Mouse (Mus musculus) kidney, adult 18-20 months (tissue): ENCODE results near the gene Alg12.
"Not testable (repeated sequence)": the region's sequence is repeated elsewhere in the genome, so short reads cannot be mapped to it uniquely, and the experiment has no call there.

Source experiments
- DNase-seq: peaks from one replicate; pipeline ENCODE4 v3.0.0; 2021

Alg12 gene

DNA sequence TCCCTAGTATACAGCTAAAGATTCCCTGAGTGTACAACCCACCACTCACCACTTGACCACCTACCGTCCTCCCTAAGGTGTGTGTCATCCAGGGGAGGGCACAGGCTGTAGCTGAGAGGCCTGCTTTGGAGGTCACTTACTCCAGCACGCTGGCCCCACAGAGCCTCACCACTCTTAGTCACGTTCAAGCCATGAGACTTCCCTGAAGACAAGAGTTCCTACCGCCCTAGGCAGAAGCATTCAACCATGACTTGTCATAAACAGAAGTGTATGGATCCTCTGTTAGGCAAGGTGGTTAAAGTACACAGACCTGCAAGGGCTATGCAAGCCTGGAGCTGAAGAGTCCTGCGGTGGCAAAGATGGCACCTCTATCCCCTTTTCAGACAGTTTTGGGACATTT lies 11.6 kb upstream of the Alg12 start:
- DNase-seq: peak; percentile 60

DNA sequence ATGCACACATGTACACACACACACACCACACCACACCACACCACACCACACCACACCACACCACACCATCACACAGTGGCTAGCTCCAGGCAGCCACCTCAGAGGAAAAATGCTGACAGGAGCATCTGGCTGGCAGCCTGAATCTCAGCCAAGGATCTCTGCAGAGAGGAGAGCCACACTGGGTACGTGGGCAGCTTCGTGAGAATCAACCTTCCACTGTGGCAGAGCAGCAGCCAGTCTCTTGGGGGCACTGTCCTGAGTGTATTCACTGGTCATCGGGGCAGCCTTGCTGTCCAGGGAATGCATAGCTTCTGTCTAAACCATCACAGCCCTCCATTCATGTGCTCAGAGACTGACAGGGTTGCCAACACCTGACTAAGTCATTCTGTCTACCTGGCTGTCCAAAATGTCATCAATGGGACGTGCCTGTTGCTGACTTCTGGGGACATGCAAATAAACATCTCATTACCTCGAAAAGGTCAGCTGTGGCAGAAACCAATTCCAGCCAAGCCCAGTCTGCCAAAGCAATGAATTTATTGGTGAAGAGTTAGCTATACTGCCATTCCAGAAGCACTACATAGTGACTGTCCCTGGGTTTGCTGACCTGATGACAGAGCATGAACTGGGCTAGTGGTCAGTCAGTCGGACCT lies 10.8 kb upstream of the Alg12 start:
- peak; percentile 71 for DNase-seq

DNA sequence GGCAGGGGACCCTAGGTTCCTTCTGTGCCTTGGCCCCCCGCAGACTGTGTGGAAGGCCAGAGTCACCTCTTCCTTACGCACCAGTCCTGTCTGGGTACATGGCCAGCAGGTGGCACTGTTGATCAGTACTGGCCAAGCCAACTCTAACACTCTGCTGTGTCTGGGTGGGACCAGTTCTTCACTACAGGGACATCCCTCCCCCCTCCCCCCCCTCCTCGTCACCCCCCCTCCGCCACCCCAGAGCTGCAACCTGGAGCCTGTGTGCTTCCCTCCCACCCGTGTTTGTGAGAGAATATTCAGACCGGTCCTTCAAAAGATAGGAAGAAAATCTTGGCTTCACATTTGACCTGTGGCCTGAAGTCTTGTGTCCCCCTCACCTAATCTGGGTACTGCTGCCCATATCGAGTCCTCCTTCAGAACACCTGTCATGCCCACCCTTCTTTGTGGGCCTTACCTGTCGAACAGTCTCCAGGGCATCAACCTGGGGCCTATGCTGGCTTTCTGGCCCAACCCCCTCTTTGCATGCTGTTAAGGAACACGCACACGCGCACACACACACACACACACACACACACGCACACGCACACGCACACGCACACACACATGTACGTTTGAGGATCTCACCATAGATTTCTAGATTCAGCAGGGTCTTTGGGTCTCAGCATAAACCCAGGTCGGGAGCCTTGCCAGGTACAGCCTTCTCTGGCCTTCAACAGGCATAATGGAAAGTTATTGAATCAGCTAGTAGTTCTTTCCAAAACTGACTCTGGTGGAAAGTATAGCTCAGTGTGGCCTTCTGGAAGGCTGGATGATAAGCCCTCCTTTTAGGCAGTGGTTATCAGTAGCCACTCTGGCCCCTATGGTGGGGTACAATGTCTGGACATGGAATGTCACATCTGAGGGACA lies 9.9 kb upstream of the Alg12 start:
- peak; percentile 97 for DNase-seq

- peak; percentile 91 for DNase-seq
Measured at GRCm38 (mm10) chr15:88827991-88828799, 9.1 kb upstream of the Alg12 start.

GRCm38 (mm10) chr15:88827466-88827865 lies 8.3 kb upstream of the Alg12 start:
- DNase-seq: no peak

DNA sequence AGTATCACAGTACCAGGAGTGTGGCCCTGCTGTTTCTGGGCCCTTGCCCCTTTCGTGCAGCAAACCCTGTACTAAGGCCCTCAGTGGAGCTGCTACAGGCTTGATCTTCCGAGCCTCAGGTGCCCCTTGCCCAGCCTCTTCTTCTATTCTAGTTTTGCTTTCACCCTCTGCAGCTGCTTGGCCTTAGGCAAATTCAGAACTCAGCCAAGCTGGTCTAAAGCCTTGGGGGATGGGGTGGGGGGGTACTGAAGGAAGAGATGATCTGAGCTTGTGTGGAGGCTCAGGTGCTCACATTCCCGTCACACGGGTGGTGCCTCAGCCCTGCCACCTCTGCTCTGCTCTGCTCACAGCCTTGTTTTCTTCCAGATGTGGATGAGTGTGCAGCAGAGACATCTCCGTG lies 4.3 kb upstream of the Alg12 start:
- no peak for DNase-seq

- DNase-seq: no peak
Measured at GRCm38 (mm10) chr15:88822513-88822912, 3.4 kb upstream of the Alg12 start.

DNA sequence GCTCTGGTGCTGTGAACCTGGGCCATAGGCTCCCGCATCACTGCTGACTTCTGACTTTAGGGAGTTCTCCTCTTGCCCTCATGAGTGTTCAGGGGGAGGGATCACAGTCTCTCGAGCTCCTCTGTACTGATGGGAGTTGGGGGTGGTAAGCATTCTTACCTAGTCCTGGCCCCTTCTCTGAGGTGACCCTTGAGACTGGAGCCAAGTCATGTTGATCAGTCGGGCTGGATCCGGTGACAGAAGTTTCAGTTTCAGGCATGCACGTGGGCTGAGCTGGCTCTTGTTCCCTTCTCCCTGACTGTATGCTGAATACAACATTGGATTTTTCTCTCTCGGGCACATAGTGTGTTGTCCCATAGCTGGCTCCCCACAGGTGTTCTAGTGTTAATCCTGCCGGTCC lies 2.3 kb upstream of the Alg12 start:
- DNase-seq: no peak

DNA sequence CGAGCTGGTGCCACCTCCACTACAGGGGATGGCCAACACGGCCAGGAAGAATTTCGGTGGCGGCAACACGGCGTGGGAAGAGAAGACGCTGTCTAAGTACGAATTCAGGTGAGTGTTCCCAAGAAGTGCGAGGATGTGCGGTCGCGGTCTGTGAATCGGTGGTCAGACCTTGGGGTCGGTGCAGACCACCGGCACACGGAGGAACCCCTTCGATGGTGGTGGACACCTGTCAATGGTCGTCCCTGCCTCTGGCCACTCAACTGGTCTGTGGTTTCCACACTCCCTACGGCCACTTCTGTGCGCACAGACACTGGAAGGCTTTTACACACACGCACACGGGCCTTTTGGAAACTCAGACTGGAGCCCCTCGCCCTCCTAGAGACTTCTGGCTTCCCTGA lies 787 bp upstream of the Alg12 start:
- DNase-seq: no peak

DNA sequence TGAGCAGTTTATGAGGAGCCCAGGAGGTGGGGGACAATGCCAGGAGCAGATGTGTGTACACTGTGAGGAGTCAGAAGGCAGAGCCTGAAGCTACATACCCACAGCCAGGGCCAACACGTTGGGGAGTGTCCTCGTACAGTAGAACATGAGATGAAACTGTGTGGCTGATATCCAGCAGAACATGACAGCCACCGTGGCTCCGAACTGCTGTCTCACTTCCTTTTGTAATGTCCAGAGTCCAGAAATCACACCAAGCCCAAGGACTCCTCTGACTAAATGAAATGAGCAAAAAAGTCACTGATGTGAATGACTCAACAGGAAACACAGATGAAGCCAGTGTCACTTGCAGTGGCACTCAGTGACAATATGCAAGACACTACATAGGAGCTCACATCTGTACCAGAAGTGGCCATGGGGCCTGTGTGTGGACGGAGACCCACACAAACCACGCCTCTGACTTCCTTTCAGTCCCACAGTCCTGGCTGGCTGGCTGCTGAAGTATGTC lies 3.9 kb downstream of the Alg12 start:
- no peak for DNase-seq

DNA sequence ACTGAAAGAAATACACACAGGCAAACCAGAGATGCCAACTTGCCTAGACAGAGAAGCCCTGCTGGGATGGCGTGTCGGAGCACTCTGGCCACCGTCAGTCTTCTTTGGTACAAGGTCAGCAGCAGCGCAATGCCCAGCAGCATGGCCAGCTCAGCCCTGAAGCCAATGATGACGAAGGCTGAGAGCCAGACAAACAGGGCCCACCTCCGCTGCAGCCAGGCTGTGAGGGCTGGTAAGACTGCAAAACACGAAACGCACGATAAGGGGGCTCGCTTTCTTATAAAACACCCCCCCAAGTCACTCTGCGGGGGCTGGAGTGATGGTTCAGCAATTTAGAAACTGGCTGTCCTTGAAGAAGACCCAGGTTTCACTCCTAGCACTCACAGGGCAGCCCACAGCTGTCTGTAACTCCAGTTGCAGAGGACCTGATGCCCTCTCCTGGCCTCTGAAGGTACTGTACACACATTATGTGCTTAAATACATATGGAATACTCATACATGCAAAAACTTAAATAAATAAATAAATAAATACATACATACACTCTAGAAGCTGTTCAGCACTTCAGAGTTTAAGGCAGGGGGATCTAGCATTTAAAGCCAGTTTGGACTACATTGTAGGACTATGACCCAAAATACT lies 4.6 kb downstream of the Alg12 start:
- no peak for DNase-seq

DNA sequence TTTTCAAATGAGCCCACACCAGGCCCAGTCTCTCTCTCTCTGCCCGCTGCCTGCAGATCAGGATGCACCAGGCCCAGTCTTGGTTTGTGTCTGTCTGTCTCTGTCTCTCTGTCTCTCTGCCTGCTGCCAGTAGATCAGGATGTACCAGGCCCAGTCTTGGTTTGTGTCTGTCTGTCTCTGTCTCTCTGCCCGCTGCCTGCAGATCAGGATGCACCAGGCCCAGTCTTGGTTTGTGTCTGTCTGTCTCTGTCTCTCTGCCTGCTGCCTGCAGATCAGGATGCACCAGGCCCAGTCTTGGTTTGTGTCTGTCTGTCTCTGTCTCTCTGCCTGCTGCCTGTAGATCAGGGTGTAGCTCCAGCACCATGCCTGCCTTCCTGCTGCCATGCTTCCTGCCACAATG lies 5.2 kb downstream of the Alg12 start:
- not testable (repeated sequence) for DNase-seq

DNA sequence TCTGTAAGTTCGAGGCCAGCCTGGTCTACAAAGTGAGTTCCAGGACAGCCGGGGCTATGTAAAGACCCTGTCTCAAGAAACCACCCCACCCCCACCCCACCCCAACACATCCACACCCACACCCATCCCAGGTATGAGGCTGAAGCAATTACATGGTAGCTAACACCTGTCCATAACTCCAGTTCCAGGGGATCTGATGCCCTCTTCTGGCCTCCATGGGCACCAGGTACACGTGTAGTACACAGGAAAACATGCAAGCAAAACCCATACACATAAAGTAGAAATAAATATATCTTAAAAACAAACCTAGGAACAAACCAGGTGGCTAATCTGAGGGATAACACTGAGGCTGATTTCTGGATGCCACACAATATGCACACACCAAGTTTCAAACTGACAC lies 5.9 kb downstream of the Alg12 start:
- no peak for DNase-seq

DNA sequence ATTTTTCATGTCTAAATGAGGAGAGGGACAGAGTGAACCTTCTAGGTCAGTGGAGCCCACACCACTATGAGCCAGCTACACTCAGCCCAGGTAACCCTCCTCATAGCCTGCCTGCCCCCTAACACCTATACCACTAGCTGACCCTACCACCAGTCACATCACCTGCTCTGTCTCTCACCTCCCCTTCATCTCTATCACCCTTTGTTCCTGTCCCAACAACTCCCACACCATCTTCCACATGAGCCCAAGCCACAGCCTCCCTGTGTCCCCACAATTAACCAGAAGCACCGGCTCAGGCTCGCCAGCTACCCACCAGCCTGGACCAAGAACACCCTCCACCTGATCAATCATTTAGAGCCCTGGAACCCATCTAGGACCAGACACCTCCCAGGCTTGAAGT lies 8.7 kb downstream of the Alg12 start:
- no peak for DNase-seq

DNA sequence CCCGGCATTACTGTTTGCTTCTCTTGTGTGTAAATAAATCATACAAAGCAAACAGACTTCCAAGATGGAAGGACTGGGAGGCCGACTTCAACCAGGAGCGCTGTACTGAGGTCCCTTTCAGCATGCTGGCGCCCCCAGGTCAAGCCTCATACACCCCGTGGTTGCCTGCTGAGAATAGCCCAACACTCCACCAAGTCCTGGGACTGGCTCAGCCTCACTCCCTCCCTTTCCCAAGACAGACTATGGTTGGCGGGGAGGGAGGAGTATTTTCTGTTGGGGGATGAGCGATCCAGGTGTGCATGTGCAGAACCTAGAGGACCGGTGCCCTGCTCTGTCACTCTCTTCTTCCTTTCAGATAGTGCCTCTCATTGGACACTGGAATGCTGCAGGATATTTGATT lies 11.0 kb downstream of the Alg12 start:
- no peak for DNase-seq

DNA sequence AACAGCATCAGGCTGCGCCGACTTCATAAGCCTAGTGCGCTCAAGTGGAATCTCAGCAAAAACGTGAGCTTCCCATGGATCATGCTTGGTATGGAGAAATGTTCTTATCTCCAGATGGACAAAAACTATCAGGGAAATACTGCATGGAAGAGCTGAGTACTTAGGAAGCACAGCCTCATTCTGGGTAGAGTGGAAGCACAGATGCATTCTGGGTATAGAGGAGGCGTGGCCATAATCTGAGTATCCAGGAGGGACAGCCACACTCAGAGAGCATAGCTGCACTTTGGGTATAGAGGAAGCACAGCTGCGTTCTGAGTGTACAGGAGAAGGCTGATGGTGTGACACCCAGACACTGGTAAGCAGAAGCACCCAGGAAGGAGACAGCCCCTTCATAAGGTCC lies 16.8 kb downstream of the Alg12 start:
- no peak for DNase-seq

DNA sequence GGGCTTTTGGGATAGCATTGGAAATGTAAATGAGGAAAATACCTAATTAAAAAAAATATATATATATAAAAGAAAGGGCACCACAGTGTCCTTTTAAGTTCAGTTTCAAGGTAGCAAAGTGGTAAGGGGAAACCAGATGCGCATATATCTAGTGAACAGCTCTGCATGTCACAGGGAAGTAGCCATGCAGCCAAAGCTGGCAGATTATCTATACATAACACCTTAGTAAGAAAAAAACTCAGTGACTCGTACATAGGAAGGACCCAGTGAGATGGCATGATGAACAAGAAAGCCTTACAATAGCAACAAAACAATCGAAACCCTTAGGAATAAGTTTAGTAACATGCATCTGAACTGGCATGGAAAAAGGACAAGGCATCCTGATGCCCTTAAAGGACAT lies 17.2 kb downstream of the Alg12 start:
- no peak for DNase-seq

DNA sequence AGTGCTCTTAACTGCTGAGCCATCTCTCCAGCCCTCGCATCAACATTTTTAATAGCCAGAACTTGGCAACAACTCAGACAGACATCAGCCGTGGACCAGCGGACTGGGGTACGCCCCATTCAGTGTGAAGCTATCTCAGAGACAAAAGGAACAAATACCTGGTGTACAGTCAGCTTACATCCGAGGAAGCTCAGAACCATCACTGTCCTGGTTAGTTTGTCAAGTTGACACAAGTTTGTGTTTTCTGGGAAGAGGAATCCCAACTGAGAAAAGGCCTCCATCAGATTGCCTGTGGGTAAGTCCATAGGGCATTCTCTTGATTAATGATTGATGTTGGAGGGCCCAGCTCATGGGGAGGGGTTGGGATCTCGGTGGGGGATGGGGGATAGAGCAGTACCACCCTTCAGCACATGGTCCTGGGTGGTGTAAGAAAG lies 18.2 kb downstream of the Alg12 start:
- peak; percentile 54 for DNase-seq

DNA sequence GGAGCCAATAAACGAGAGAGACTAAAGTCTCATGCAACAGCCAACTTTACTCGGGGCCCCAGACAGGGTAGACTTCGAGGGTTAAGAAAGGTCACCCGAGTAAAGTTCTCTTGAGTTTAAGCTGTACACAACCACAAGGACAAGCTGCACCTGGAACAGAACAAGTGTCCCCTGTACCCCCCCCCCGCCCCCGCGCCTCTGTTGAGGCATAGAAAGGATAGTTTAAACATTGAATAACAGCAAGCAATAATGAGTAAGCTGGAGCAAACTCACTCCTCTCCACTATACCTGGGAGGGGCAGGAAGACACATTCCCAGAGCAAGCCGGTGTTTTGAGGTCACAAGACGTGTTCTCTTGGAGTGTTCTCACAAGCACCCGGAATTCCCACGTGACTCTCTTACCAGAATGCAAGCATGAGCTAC lies 19.2 kb downstream of the Alg12 start:
- peak; percentile 64 for DNase-seq

DNA sequence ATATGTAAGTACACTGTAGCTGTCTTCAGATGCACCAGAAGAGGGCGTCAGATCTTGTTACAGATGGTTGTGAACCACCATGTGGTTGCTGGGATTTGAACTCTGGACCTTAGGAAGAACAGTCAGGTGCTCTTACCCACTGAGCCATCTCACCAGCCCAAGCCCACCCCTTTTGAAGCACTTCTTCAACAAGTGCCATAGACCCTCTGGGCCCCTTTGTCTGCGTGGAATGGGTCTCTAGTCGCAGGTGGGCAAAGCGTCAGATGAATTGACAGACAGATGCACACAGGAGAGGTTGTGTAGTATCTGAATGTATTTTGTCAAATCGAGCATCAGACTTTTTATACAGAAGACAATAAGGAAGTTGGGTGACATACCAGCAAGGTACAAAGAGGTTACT lies 24.4 kb downstream of the Alg12 start:
- DNase-seq: not testable (repeated sequence)

DNA sequence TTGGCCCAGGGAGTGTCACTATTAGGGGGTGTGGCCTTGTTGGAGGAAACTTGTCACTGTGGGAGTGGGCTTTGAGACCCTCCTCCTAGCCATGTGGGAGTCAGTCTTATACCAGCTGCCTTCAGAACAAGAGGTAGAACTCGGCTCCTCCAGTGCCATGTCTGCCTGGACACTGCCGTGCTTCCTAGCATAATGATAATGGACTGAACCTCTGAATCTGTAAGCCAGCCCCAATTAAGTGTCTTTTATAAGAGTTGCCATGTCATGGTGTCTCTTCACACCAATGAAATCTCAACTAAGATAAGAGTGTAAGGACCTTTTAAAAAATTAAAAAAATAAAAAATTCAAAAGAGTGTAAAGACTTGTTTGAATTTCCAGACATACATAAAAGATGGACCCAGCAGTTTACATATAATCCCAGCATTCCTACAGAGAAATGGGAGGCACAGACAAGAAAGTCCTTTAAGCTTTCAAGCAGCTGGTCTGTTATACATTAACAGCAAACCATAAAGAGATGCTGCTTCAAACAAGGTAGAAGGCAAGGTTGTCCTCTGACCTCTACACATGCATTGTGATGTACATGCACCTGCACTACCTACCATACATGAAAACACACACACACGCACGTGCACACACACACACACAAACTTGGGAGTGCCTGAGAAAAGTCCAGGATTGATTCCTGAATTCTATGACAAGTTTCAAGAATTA lies 26.8 kb downstream of the Alg12 start:
- DNase-seq: no peak

DNA sequence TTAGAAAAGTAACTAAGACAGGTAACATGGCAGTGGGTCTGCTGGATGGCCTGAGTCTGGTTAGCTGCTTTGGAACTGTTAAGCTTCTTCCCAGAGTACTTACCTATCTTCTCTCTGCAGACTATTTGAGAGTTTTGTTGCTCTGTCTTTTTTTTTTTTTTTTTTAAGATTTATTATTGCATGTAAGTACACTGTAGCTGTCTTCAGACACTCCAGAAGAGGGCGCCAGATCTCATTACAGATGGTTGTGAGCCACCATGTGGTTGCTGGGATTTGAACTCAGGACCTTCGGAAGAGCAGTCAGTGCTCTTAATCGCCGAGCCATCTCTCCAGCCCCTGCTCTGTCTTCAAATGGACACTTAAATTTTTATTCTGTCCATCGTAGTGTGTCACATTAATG lies 44.5 kb downstream of the Alg12 start:
- DNase-seq: not testable (repeated sequence)
